Mouse (Mus musculus) adrenal gland, adult (tissue): ENCODE measurements at regions not wholly inside any gene's neighbourhood (a gene's known extent, or its start where the extent isn't known, plus 50 kb on each side); places are given as distances from the start of the nearest gene placed in this dataset.

Source experiments
- DNase-seq, 2 experiments: peaks; one replicate each; pipeline ENCODE4 v3.0.0; 2022 to 2023; ENCODE audit warnings: low spot score in 1 of 2; ENCODE audit not compliant: inconsistent age in 2 of 2

DNA sequence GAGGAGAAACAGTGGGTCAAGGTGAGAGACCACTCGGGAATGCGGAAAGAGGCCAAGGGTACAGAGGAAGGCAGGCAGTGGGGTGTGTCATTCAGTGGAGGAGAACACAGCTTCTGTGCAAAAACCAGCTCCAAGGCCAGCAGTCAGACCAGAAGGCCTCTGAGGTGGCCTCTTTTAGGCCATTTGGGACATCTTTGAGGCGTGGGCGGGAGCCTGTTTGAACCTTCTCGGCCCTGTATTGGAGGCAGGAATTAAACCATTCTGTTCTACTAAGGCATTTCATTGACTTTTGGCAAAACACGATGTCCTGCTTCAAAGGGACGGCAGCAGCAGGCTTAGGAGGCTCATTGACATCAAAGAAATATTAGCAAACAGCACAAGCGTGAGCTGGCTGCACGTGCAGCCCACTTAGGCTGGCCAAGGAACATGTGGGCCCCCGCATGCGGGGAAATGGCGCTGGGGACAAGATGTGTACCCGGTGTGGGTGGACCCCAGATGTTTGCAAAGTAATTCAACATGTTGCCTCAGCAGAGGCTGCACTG lies 190.8 kb upstream of the Zmiz1 start:
- peak; percentile 79 to 84 for DNase-seq

DNA sequence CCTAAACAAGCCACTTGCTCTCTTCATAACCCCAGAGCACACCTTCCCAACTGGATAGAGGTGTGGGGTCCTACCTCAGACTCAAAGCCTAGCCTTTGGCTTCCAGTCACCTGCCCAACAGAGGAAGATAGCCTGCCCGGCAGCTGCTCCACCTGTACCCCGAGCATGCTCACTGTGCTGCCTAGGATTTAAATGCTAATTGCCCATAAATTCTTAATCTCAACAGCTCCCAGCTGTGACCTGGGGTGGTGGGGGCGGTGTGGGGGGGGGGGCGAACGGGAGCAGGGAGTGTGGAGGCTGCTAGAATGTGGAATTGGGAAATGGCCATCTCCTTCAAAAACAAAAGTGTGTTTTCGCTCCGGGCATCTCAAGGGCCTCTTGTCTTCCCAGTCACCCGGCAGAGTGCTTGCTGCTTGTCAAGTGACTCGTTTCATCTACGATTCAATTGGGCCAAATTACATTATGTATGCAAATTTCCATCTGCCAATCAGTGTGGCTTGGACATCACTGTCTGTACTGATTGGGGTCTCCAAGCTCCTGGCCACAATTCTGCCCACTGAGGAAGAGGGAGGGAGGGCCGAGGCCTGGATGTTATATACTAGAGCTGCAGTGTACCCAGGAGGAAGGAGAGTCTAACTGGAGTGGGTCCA lies 188.6 kb upstream of the Zmiz1 start:
- no peak for DNase-seq

DNA sequence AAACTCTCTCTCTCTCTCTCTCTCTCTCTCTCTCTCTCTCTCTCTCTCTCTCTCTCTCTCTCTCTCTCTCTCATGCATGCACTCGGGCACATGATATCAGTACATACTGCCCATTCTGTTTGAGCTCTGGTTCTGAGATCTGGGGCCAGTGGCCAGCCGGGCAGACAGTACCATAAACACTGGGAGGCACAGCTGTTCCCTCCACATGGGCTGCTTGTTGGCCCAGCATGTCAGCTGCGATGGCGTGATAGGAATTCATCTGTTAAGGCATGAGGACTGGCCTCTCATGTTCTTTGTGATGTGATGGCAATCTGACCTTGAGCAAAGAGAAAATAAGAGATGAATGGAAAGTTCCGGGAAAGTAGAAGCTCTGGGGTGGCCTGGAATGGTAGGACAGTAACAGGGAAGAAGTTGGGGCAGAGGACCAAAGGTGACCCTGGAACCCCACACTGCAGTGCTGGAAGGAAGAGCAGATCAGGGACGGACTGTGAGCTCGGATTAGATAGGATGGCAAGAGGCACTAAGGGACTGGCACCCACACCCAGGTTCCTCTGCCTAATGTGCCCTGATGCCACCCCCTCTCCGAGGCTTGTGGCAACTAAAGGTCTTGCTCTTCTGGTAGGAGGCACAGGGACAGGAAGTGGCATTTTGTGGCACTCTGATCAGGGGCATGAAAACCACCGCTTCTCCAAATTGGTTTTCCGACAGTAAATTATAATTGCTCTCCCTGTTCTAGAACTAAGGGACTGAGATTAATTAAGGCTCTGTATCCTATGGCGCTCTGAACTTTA lies 186.4 kb upstream of the Zmiz1 start:
- peak in 1 of 2 experiments; percentile 46 for DNase-seq

GRCm38 (mm10) chr14:25279751-25280150 lies 179.2 kb upstream of the Zmiz1 start:
- DNase-seq: no peak

- no peak for DNase-seq
These were observed 166.4 kb upstream of the Zmiz1 start for GRCm38 (mm10) chr14:25292557-25292956.

DNA sequence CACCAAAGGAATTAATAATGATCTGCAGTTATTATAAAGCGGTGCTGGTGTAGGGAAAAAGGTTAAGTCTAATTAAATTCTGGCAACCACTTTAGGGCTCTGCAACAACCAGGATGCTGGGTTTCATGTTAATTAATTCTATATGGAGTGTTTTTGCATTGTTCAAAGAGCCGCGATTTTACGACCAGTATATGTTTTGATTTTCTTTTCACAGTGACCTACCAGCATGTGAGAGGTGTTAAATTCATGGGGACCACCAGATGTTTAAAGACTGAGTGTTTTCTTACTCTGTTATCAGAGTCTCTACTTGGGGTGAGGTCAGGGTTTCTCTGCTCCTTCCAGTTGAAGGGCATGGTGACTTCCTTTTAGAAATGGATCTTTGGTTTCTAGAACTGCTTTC lies 164.8 kb upstream of the Zmiz1 start:
- DNase-seq: no peak

- DNase-seq: peak; percentile 32 to 58
These were observed 163.2 kb upstream of the Zmiz1 start for GRCm38 (mm10) chr14:25295688-25296350.

DNA sequence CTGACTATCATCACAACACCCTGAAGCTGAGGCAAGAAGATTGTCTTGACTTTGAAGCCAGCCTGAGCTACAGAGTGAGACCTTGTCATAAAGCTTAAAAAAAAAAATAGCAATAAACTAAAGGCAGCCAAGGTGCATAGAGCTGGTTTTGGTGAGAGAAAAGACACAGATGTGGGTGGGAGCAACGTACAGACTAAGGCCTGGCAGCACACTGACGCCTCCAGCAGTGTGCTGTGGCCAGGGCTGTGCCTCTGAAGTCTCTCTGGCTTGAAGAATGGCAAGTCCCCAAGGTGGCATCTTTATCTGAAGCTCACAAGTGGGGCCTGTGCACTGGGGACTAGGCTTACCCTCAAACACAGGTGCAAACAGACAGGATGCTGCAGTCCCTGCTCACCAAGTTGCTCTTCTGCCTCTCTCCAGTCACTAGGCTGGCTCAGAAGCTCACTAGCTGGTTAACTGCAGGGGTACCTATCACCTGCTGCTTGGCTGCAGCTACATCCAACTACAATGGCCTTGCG lies 159.3 kb upstream of the Zmiz1 start:
- DNase-seq: no peak

- no peak for DNase-seq
These were observed 157.5 kb upstream of the Zmiz1 start for GRCm38 (mm10) chr14:25301336-25302031.

DNA sequence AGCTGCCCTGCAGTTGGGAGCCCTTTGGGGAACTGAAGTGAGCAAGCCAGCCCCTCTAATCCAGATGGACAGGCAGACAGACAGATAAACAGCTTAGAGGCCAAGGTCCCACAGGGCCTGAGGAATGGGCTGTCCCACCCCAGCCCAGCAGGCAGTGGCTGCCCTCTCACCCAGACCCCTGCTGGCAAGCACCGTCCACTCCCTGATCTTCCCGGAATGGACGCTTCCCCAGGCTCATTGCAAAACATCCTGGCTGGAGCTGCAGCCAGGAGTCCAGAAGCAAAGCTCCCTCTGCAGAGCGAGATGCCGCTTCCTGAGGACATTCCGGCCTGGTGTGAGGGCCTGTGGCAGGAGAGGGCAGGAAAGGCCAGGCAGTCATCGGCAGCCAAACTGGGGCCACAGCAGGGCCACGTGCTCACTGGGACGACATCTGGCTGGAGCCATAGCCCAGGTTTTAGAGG lies 154.6 kb upstream of the Zmiz1 start:
- peak; percentile 80 to 88 for DNase-seq

GRCm38 (mm10) chr14:25306166-25306565 lies 152.8 kb upstream of the Zmiz1 start:
- DNase-seq: no peak

- no peak for DNase-seq
These were observed 151.9 kb upstream of the Zmiz1 start for GRCm38 (mm10) chr14:25306961-25307654.

GRCm38 (mm10) chr14:25308051-25308450 lies 150.9 kb upstream of the Zmiz1 start:
- DNase-seq: no peak

- DNase-seq: no peak
These were observed 148.3 kb upstream of the Zmiz1 start for GRCm38 (mm10) chr14:25310671-25311151.

DNA sequence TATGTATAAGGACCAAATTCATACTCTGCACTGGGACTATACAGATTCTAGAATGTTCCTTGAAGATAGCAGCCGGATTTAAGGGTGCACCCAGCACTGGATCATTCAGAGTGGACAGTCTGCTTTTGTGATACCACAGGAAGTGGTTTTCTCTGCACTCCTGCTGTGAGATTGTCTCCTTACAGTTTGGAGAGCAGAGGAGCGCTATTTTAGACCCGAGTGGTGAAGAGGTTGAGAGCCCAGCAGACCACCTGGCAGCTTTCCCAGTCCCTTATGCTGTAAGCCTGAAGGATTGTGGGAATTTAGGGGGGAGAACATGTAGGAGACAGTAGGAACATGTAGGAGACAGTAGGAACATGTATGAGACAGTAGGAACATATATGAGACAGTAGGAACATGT lies 147.5 kb upstream of the Zmiz1 start:
- DNase-seq: no peak

- DNase-seq: no peak
These were observed 146.8 kb upstream of the Zmiz1 start for GRCm38 (mm10) chr14:25312135-25312534.

- peak; percentile 44 to 75 for DNase-seq
These were observed 146.1 kb upstream of the Zmiz1 start for GRCm38 (mm10) chr14:25312814-25313426.

DNA sequence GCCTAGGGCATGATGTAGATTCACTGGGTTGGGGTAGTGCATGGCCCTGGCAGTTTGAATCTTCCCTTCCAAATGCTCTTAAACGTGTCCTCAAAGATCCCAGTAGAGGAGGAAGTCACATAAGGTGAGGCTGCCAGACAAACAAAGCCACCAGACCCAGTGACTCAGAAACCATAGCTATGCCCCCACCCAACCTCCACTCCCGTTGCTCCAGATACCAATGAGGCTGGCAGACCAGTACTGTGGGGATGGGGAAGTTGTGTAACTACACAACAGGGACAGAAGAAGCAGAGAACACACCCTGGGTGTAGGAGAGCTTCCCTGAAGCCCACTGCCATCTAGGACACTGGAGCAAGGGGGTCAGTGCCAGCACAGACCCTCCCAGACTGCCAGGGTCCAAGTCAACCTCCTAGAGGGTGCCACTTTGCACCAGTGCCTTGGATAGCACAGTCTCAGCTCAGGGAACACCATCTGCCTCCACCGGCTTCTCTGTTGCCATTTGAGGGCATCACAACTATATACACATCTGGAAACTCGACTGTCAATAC lies 145.2 kb upstream of the Zmiz1 start:
- no peak for DNase-seq

GRCm38 (mm10) chr14:25316491-25316890 lies 142.5 kb upstream of the Zmiz1 start:
- DNase-seq: no peak
